Comparison of ENCODE assay signal across 8 mouse cellular contexts in genomic region chr17:46203078-46203477, GRCm38 (mm10). TPM values are rescaled to one million over a fixed set of nuclear protein-coding genes. Genes with fewer than 3 reads are reported as not detected.
A peak's percentile ranks its signal among the peaks of the same experiment; 100 is the strongest.
DNase-seq lines count a peak whose midpoint lies in the region; ATAC-seq lines count a peak whose summit lies in the region.

No protein-coding gene starts in this region.

- H3K4me2 ChIP-seq in hindbrain, embryonic 16.5 days (ENCODE audit: low read length) = peak overlapping the region; percentile 98
- peak overlapping the region; percentile 84 for H3K4me2 ChIP-seq in liver, embryonic 15.5 days

- H3K27me3 ChIP-seq in heart, embryonic 10.5 days (ENCODE audit: insufficient read depth, poor library complexity, severe bottlenecking) = no peaks in the 10 kb centered on the region
- H3K27me3 ChIP-seq in erythroblast, embryonic 14.5 days (ENCODE audit: control insufficient read depth) = no peaks in the 10 kb centered on the region
- H3K27me3 ChIP-seq in hindbrain, embryonic 16.5 days (replicated peaks; ENCODE audit: control insufficient read depth, insufficient read depth, low read length) = no peaks in the 10 kb centered on the region
- H3K27me3 ChIP-seq in liver, embryonic 15.5 days = no peaks in the 10 kb centered on the region

- peaks cover 20% of the 10 kb centered on the region for H3K4me1 ChIP-seq in heart, embryonic 10.5 days
- H3K4me1 ChIP-seq in erythroblast, embryonic 14.5 days (ENCODE audit: control insufficient read depth) = peaks cover 46% of the 10 kb centered on the region
- H3K4me1 ChIP-seq in hindbrain, embryonic 16.5 days (ENCODE audit: control insufficient read depth, insufficient read depth, low read depth, low read length) = peaks cover 30% of the 10 kb centered on the region
- H3K4me1 ChIP-seq in liver, embryonic 15.5 days (replicated peaks) = peaks cover 42% of the 10 kb centered on the region

- 0% methylated on average over 20 of the region's 20 CpGs for WGBS in heart, embryonic 10.5 days
- WGBS in hindbrain, embryonic 16.5 days = under 1% methylated on average over 20 of the region's 20 CpGs
- WGBS in liver, embryonic 15.5 days (ENCODE audit: insufficient replicate concordance) = under 1% methylated on average over 20 of the region's 20 CpGs

- intact Hi-C loops in heart, postnatal 25 days (cut with DNase I) = no loop called here

- H3K27ac ChIP-seq in heart, embryonic 10.5 days = peak overlapping the region; percentile 95
- H3K27ac ChIP-seq in hindbrain, embryonic 16.5 days (ENCODE audit: low read depth, low read length) = peak overlapping the region; percentile 84
- H3K27ac ChIP-seq in liver, embryonic 15.5 days (replicated peaks) = peak overlapping the region; percentile 98

- H3K36me3 ChIP-seq in heart, embryonic 10.5 days = peaks cover 52% of the 10 kb centered on the region
- peaks cover 64% of the 10 kb centered on the region for H3K36me3 ChIP-seq in erythroblast, embryonic 14.5 days (ENCODE audit: control insufficient read depth)
- H3K36me3 ChIP-seq in hindbrain, embryonic 16.5 days (ENCODE audit: control insufficient read depth, insufficient read depth, low read length) = peaks cover 27% of the 10 kb centered on the region
- peaks cover 59% of the 10 kb centered on the region for H3K36me3 ChIP-seq in liver, embryonic 15.5 days (replicated peaks)

- H3K9ac ChIP-seq in hindbrain, embryonic 16.5 days (ENCODE audit: low read depth, low read length) = peak overlapping the region; percentile 90
- H3K9ac ChIP-seq in liver, embryonic 15.5 days = peak overlapping the region; percentile 86

- peak overlapping the region; percentile 97 for H3K4me3 ChIP-seq in heart, embryonic 10.5 days
- peak overlapping the region; percentile 95 for H3K4me3 ChIP-seq in erythroblast, embryonic 14.5 days (replicated peaks)
- peak overlapping the region; percentile 94 for H3K4me3 ChIP-seq in hindbrain, embryonic 16.5 days (ENCODE audit: low read length)
- H3K4me3 ChIP-seq in liver, embryonic 15.5 days (replicated peaks) = peak overlapping the region; percentile 88

- no peak for DNase-seq in heart, embryonic 10.5 days (ENCODE audit: low spot score)
- DNase-seq in heart, postnatal 25 days (ENCODE audit: low spot score) = no peak
- DNase-seq in ES-CJ7 (ENCODE audit: low read depth, low spot score) = peak; percentile 27
- peak; percentile 48 to 52 for DNase-seq in right cerebral cortex, postnatal 10 days (ENCODE audit: low spot score in 2 of 2)
- DNase-seq in spleen, postnatal 4 days (ENCODE audit: low spot score in 2 of 2) = no peak

- no peak; the same call in 1 of the 2 replicates for ATAC-seq in hindbrain, embryonic 16.5 days
- ATAC-seq in liver, embryonic 15.5 days (ENCODE audit: insufficient read depth) = peak; percentile 4; the same call in 1 of the 2 replicates

- no peaks in the 10 kb centered on the region for H3K9me3 ChIP-seq in heart, embryonic 10.5 days
- H3K9me3 ChIP-seq in erythroblast, embryonic 14.5 days (ENCODE audit: control insufficient read depth, low read length) = no peaks in the 10 kb centered on the region
- H3K9me3 ChIP-seq in hindbrain, embryonic 16.5 days (ENCODE audit: control insufficient read depth, low read length) = no peaks in the 10 kb centered on the region
- H3K9me3 ChIP-seq in liver, embryonic 15.5 days (replicated peaks) = no peaks in the 10 kb centered on the region

RNA-seq across cellular contexts. Expression of gene Xpo5, which starts 0.5 kb away (rescaled TPM):
- 33.5 and 42.8 TPM in 2 replicates for polyA plus RNA-seq in heart, embryonic 10.5 days (2016; fragmentation: Nextera tagmentation; extraction: Ambion mirVana)
- total RNA-seq in heart, postnatal 25 days (2021) = 10 to 100 TPM; 19.6 to 21.3 TPM
- polyA plus RNA-seq in erythroblast, embryonic 14.5 days (2012) = 0.36 and 0.51 TPM in 2 replicates
- 29.0 and 35.7 TPM in 2 replicates for polyA plus RNA-seq in hindbrain, embryonic 16.5 days (2015; fragmentation: Nextera tagmentation; extraction: Ambion mirVana)
- 14.4 and 15.2 TPM in 2 replicates for polyA plus RNA-seq in liver, embryonic 15.5 days (2015; fragmentation: Nextera tagmentation; extraction: Ambion mirVana)

RNA-seq across cellular contexts. Expression of gene Polh, which starts 0.6 kb away (rescaled TPM):
- polyA plus RNA-seq in heart, embryonic 10.5 days (2016; fragmentation: Nextera tagmentation; extraction: Ambion mirVana) = 8.3 and 12.2 TPM in 2 replicates
- 1 to 10 TPM; 8.6 to 9.4 TPM for total RNA-seq in heart, postnatal 25 days (2021)
- polyA plus RNA-seq in erythroblast, embryonic 14.5 days (2012) = 0.24 and 0.27 TPM in 2 replicates
- polyA plus RNA-seq in hindbrain, embryonic 16.5 days (2015; fragmentation: Nextera tagmentation; extraction: Ambion mirVana) = 6.2 and 8.4 TPM in 2 replicates
- 15.8 and 17.1 TPM in 2 replicates for polyA plus RNA-seq in liver, embryonic 15.5 days (2015; fragmentation: Nextera tagmentation; extraction: Ambion mirVana)

RNA-seq across cellular contexts. Expression of gene Gtpbp2, which starts 42.2 kb away (rescaled TPM):
- 32.3 and 34.9 TPM in 2 replicates for polyA plus RNA-seq in heart, embryonic 10.5 days (2016; fragmentation: Nextera tagmentation; extraction: Ambion mirVana)
- 10 to 100 TPM; 67.5 to 70.6 TPM for total RNA-seq in heart, postnatal 25 days (2021)
- polyA plus RNA-seq in erythroblast, embryonic 14.5 days (2012) = 15.3 and 19.3 TPM in 2 replicates
- polyA plus RNA-seq in hindbrain, embryonic 16.5 days (2015; fragmentation: Nextera tagmentation; extraction: Ambion mirVana) = 39.6 and 41.0 TPM in 2 replicates
- polyA plus RNA-seq in liver, embryonic 15.5 days (2015; fragmentation: Nextera tagmentation; extraction: Ambion mirVana) = 33.2 and 36.8 TPM in 2 replicates

RNA-seq across cellular contexts. Expression of gene Polr1c, which starts 44.8 kb away (rescaled TPM):
- 53.8 and 81.2 TPM in 2 replicates for polyA plus RNA-seq in heart, embryonic 10.5 days (2016; fragmentation: Nextera tagmentation; extraction: Ambion mirVana)
- total RNA-seq in heart, postnatal 25 days (2021) = 10 to 100 TPM; 20.9 to 26.1 TPM
- polyA plus RNA-seq in erythroblast, embryonic 14.5 days (2012) = 1.2 and 1.6 TPM in 2 replicates
- 72.4 and 76.6 TPM in 2 replicates for polyA plus RNA-seq in hindbrain, embryonic 16.5 days (2015; fragmentation: Nextera tagmentation; extraction: Ambion mirVana)
- 29.0 and 30.6 TPM in 2 replicates for polyA plus RNA-seq in liver, embryonic 15.5 days (2015; fragmentation: Nextera tagmentation; extraction: Ambion mirVana)

RNA-seq across cellular contexts. Expression of gene Yipf3, which starts 44.8 kb away (rescaled TPM):
- 77.0 and 83.9 TPM in 2 replicates for polyA plus RNA-seq in heart, embryonic 10.5 days (2016; fragmentation: Nextera tagmentation; extraction: Ambion mirVana)
- 10 to 100 TPM; 81.8 to 82.6 TPM for total RNA-seq in heart, postnatal 25 days (2021)
- 8.0 and 13.3 TPM in 2 replicates for polyA plus RNA-seq in erythroblast, embryonic 14.5 days (2012)
- 101 and 105 TPM in 2 replicates for polyA plus RNA-seq in hindbrain, embryonic 16.5 days (2015; fragmentation: Nextera tagmentation; extraction: Ambion mirVana)
- 44.2 and 59.9 TPM in 2 replicates for polyA plus RNA-seq in liver, embryonic 15.5 days (2015; fragmentation: Nextera tagmentation; extraction: Ambion mirVana)

Comparison
In these comparisons a context has a peak if more than half of its experiments do, and no peak if none do; other contexts are left out.
1. DNase-seq: peak in ES-CJ7 (single experiment) and right cerebral cortex, postnatal 10 days (2 of 2); none in heart, embryonic 10.5 days (single experiment), heart, postnatal 25 days (single experiment) and spleen, postnatal 4 days (0 of 2).
2. RNA of gene Xpo5, which starts 0.5 kb away (polyA plus RNA-seq): 33.5 to 42.8 TPM in heart, embryonic 10.5 days, 29.0 to 35.7 TPM in hindbrain, embryonic 16.5 days and 14.4 to 15.2 TPM in liver, embryonic 15.5 days; 0.36 to 0.51 TPM in erythroblast, embryonic 14.5 days; every median in the first group is over 10 times any median in the second.
3. Peak in every context shown above with its lines, with median percentiles within 50 percentile points of each other: H3K27ac ChIP-seq and H3K4me3 ChIP-seq.